ENCODE assay signal across 10 mouse cellular contexts in the genomic region with DNA sequence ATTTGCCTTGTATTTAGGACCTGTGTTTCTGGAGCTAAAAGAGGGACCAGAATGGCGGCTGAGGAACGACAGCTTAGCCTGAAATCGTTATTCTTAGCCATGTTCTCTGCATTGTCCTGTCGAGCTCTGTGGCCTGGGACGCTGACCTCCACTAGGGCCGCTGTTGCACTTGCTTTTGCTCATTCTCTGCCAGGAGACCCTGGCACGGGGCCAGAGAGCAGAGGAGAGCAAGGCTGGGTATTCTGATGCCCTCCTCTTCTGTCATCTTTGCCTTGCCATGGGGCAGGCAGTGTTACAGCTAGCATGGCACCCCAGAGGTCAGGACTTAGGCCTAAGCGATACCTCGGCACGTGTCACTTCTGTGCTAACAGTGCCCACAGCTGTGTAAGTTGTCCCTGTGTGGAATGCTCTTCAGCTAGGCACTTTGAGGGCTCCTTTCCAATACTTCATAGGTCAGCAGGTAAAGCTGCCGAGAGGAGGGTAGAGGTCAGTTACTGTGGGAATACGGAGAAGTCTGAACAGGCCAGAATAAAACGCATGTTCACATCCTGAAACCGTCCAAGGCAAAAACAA. TPM values are rescaled to one million over a fixed set of nuclear protein-coding genes. Genes with fewer than 3 reads are reported as not detected.
A peak's percentile ranks its signal among the peaks of the same experiment; 100 is the strongest.
DNase-seq lines count a peak whose midpoint lies in the region; TF ChIP-seq lines count a peak whose summit lies in the region.
"Had no signal": no experiment of that assay in that cellular context is flagged by ENCODE, and none has a peak within 500 bp of the region (broad histone marks: within the 10 kb centered on the region; RNA-seq: fewer than 3 reads in every experiment).

No protein-coding gene starts in this region.

- intact Hi-C loops in left cerebral cortex, adult 2 months (cut with DNase I) = loop anchor here (2.0 to 10.0 kb wide), 5 partner anchors 169 to 1709 kb away; partner anchors contain the start of gene Atp2b1

- DNase-seq in cerebellum, postnatal 4 days (ENCODE audit: low spot score in 2 of 2) = peak; percentile 29 to 57
- DNase-seq in cerebellum, adult 11 months = no peak
- peak; percentile 6 for DNase-seq in layer of hippocampus, adult 11-12 months (ENCODE audit: low spot score)
- DNase-seq in layer of hippocampus, postnatal 36 days = no peak
- peak; percentile 52 to 85 for DNase-seq in adrenal gland, adult (ENCODE audit: inconsistent age in 2 of 2, low spot score in 1 of 2)
- DNase-seq in kidney, postnatal 4 days = peak; percentile 28 to 38
- DNase-seq in left cerebral cortex, adult 2 months (ENCODE audit: extremely low spot score in 1 of 2, low spot score in 2 of 2) = no peak
- no peak for DNase-seq in frontal cortex, postnatal 25 days (ENCODE audit: low spot score in 2 of 2)

- H3K4me3 ChIP-seq in left cerebral cortex, adult 2 months = no peak overlapping the region
- H3K4me3 ChIP-seq: limb, embryonic 12.5 days had no signal

- no peak overlapping the region for H3K27ac ChIP-seq in left cerebral cortex, adult 2 months
- H3K27ac ChIP-seq: limb, embryonic 12.5 days had no signal

- no peak for TF ChIP-seq CTCF in left cerebral cortex, adult 2 months (IDR thresholded peaks at IDR 0.05)

RNA-seq across cellular contexts. Expression of gene Poc1b, which starts 23.3 kb away (rescaled TPM):
- 1 to 10 TPM; 6.9 to 9.0 TPM for total RNA-seq in layer of hippocampus, postnatal 36 days (2021)
- total RNA-seq in left cerebral cortex, adult 2 months (2021) = 1 to 10 TPM; 5.8 to 8.4 TPM

RNA-seq across cellular contexts. Expression of gene Galnt4, which starts 24.4 kb away (rescaled TPM):
- 1 to 10 TPM; 3.6 to 4.0 TPM for total RNA-seq in layer of hippocampus, postnatal 36 days (2021)
- total RNA-seq in left cerebral cortex, adult 2 months (2021) = 1 to 10 TPM; 2.3 to 2.4 TPM

RNA-seq across cellular contexts. Expression of gene Phxr2, which starts 42.6 kb away (rescaled TPM):
- total RNA-seq in layer of hippocampus, postnatal 36 days (2021) = not detected
- not detected for total RNA-seq in left cerebral cortex, adult 2 months (2021)
- total RNA-seq: gastrocnemius, postnatal 4 days had no signal

Comparison
In these comparisons a context has a peak if more than half of its experiments do, and no peak if none do; other contexts are left out.
1. DNase-seq: peak in cerebellum, postnatal 4 days (2 of 2), layer of hippocampus, adult 11-12 months (single experiment), adrenal gland, adult (2 of 2) and kidney, postnatal 4 days (2 of 2); none in cerebellum, adult 11 months (single experiment), layer of hippocampus, postnatal 36 days (0 of 2), left cerebral cortex, adult 2 months (0 of 2) and frontal cortex, postnatal 25 days (0 of 2).